Mouse (Mus musculus): ENCODE data around the gene Hilpda. TPM values are rescaled to one million over a fixed set of nuclear protein-coding genes. Genes with fewer than 3 reads are reported as not detected.
A peak's percentile ranks its signal among the peaks of the same experiment; 100 is the strongest.

The Hilpda gene
- 23.4 and 27.4 TPM in 2 replicates for polyA plus RNA-seq (2014; fragmentation: Nextera tagmentation; extraction: Ambion mirVana)

DNA sequence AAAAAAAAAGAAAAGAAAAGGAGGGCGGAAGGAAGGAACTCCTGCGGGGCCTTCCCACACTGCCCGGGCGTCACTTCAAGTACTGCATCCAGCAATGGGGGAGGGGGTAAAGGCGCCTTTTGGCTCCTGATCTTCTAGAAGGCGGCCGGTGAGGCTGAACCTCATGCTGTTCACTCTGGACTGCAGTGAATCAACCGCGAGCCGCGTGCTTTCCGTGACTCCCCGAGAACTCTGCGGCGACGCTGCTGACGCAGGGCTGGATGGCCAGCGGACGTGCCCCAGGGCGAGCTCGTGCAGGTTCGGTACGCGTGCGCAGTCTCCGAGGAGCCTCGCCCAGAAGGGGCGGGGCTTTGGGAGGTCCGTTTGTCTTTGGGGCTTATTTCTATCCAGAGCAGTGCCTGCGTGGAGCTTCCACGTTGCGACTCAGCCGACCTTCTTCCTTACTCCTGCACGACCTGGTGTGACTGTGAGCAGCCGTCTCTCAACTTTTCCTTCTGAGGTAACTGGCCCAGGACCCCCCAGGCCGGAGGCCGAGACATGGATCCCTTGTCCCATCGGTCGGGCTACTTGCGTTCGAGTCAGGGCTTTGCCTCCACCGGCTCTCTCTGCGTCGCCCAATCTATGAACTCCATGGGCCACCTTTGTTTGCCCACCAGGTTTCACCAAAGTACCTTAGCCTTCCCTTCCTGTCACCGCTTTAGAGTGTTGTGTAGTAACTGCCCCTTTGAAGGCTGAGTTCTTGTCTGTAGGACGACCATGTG lies at the start of gene Hilpda:
Gene Hilpda (plus strand): TSS at position 177 of the 761 bp plus-strand sequence.
- peak; percentile 98 for ATAC-seq (replicated peaks; ENCODE audit: insufficient number of reproducible peaks, low FRiP score, low TSS enrichment)
- peaks cover 6% of the 10 kb centered on the region; the same call in 1 of the 2 replicates for H3K4me1 ChIP-seq (ENCODE audit: control insufficient read depth, insufficient read depth, low read length)
- H3K4me2 ChIP-seq, result peak within 1 kb of the TSS; percentile 74
- peak within 1 kb of the TSS; percentile 90 for H3K9ac ChIP-seq (ENCODE audit: low read depth, low read length)
- H3K4me3 ChIP-seq (ENCODE audit: low read depth, low read length), result peak within 1 kb of the TSS; percentile 68
- 0 out of 2 replicates have a peak, but pooled peaks cover 5% of the 10 kb centered on the region for H3K36me3 ChIP-seq (ENCODE audit: control insufficient read depth, insufficient read depth, low read length)
- H3K27ac ChIP-seq (ENCODE audit: low read depth, low read length), result peak within 1 kb of the TSS; percentile 70
- H3K27me3 ChIP-seq (ENCODE audit: control insufficient read depth, insufficient read depth, low read length), result no peaks in the 10 kb centered on the region
- no peaks in the 10 kb centered on the region for H3K9me3 ChIP-seq (replicated peaks; ENCODE audit: control insufficient read depth, low read length)
- WGBS (ENCODE audit: insufficient replicate concordance), result under 1% methylated on average over 46 of the region's 46 CpGs

DNA sequence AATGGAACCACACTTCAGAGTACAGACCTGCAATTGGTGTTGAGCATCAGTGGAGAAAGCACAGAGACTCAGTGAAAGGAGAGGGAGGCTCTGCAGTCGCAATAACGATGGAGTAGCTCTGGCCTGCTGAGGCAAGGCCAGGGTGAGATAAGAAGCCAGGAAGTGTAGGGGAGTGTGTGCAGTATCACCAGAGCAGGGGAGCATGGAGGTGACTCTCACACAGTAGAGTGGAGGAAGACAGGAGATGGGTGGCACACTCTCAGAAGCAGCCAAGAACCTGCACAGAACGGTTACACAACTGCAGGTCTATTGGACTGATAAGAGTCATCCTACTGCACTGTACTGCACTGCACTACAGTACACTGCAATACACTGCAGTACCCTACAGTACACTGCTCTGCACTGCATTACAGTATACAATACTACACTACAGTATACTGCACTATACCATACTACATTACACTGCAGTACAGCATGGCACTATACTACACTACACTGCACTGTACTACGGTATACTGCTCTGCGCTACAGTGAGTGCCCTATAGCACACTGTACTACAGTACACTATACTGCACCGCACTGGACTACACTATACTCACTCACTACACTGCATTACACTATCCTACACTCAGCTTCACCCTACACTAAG lies 42.9 kb upstream of the Hilpda start:
- Histone ChIP-seq H3K27ac (ENCODE audit: low read depth, low read length) (no peak overlapping the region), H3K9me3 (replicated peaks; ENCODE audit: control insufficient read depth, low read length) (no peaks in the 10 kb centered on the region), H3K4me1 (ENCODE audit: control insufficient read depth, insufficient read depth, low read length) (peaks cover 8% of the 10 kb centered on the region; the same call in 1 of the 2 replicates), H3K4me2 (no peak overlapping the region), H3K9ac (ENCODE audit: low read depth, low read length) (no peak overlapping the region), H3K4me3 (ENCODE audit: low read depth, low read length) (no peak overlapping the region), H3K36me3 (ENCODE audit: control insufficient read depth, insufficient read depth, low read length) (no peaks in the 10 kb centered on the region), H3K27me3 (ENCODE audit: control insufficient read depth, insufficient read depth, low read length) (no peaks in the 10 kb centered on the region)
- WGBS (ENCODE audit: insufficient replicate concordance), result 56% methylated on average over 6 of the region's 6 CpGs
- no peak; the same call in 1 of the 2 replicates for ATAC-seq (replicated peaks; ENCODE audit: insufficient number of reproducible peaks, low FRiP score, low TSS enrichment)

DNA sequence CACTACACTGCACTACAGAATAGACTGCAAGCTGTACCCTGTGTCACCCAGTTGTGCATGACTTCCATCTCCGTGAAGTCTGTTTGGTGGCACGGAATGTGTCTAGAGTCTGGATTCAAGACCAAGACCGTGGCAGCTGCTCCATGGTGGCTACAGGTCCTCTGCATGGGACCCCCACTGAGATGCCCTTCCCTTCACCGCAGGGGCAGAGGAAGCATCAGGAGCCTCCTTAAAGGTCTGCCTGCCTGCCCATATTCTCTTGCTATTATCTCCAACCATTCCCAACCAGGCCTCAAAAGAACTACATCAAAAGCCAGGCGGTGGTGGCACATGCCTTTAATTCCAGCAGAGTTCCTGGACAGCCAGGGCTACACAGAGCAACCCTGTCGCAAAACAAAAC lies 41.9 kb upstream of the Hilpda start:
- Histone ChIP-seq H3K27ac (ENCODE audit: low read depth, low read length) (no peak overlapping the region), H3K4me3 (ENCODE audit: low read depth, low read length) (no peak overlapping the region), H3K9me3 (replicated peaks; ENCODE audit: control insufficient read depth, low read length) (no peaks in the 10 kb centered on the region), H3K9ac (ENCODE audit: low read depth, low read length) (no peak overlapping the region), H3K36me3 (ENCODE audit: control insufficient read depth, insufficient read depth, low read length) (no peaks in the 10 kb centered on the region), H3K4me2 (no peak overlapping the region), H3K4me1 (ENCODE audit: control insufficient read depth, insufficient read depth, low read length) (peaks cover 8% of the 10 kb centered on the region; the same call in 1 of the 2 replicates), H3K27me3 (ENCODE audit: control insufficient read depth, insufficient read depth, low read length) (no peaks in the 10 kb centered on the region)
- 0 out of 2 replicates have a peak, but pooled peaks have one; percentile 50 for ATAC-seq (replicated peaks; ENCODE audit: insufficient number of reproducible peaks, low FRiP score, low TSS enrichment)
- WGBS (ENCODE audit: insufficient replicate concordance), result 57% methylated on average over 6 of the region's 6 CpGs

DNA sequence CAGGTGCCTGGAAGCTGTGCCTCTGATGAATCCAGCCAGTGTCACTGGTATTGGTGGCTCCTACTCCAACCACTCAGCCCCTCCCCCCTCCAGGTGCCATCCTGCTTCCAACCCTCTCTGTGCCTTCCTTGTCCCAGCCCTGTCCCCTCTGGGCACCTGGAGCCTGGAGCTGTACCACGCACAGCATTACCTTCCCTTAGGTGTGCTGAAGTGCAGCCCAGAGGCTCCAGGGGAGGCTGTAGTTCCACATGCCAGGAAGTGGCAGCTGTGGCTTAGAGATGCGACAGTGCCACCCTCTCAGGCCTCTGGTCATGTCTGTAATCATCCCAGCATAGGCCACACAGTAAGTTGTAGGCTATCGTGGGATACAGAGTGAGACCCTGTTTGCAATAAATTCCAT lies 40.5 kb upstream of the Hilpda start:
- no peak overlapping the region for H3K4me2 ChIP-seq
- no peaks in the 10 kb centered on the region for H3K9me3 ChIP-seq (replicated peaks; ENCODE audit: control insufficient read depth, low read length)
- H3K27me3 ChIP-seq (ENCODE audit: control insufficient read depth, insufficient read depth, low read length), result no peaks in the 10 kb centered on the region
- peaks cover 8% of the 10 kb centered on the region; the same call in 1 of the 2 replicates for H3K4me1 ChIP-seq (ENCODE audit: control insufficient read depth, insufficient read depth, low read length)
- no peak for ATAC-seq (replicated peaks; ENCODE audit: insufficient number of reproducible peaks, low FRiP score, low TSS enrichment)
- no peaks in the 10 kb centered on the region for H3K36me3 ChIP-seq (ENCODE audit: control insufficient read depth, insufficient read depth, low read length)
- no peak overlapping the region for H3K9ac ChIP-seq (ENCODE audit: low read depth, low read length)
- H3K27ac ChIP-seq (ENCODE audit: low read depth, low read length), result no peak overlapping the region
- 75% methylated on average over 3 of the region's 3 CpGs for WGBS (ENCODE audit: insufficient replicate concordance)
- no peak overlapping the region for H3K4me3 ChIP-seq (ENCODE audit: low read depth, low read length)

DNA sequence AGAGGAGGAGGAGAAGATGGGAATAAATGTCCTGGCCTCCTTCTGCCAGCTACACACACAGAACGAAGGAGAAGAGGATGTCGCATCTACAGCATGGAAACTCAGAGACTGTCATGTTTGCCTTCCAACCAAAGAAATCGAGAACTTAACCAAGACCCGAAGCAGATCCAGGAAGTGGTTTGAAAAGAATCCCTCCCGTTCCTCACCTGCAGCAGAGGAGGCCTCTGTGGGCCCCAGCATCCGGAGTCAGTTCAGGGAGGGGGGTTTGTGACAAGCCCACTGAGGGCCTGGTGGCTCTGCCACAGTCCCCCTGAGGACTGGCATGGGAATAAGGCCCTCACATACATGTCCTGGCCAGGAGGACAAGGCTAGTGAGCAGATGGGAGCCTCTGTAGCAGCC lies 40.0 kb upstream of the Hilpda start:
- Histone ChIP-seq H3K4me2 (no peak overlapping the region), H3K9ac (ENCODE audit: low read depth, low read length) (no peak overlapping the region), H3K27me3 (ENCODE audit: control insufficient read depth, insufficient read depth, low read length) (no peaks in the 10 kb centered on the region), H3K4me3 (ENCODE audit: low read depth, low read length) (no peak overlapping the region), H3K27ac (ENCODE audit: low read depth, low read length) (no peak overlapping the region), H3K9me3 (replicated peaks; ENCODE audit: control insufficient read depth, low read length) (no peaks in the 10 kb centered on the region), H3K4me1 (ENCODE audit: control insufficient read depth, insufficient read depth, low read length) (peaks cover 8% of the 10 kb centered on the region; the same call in 1 of the 2 replicates), H3K36me3 (ENCODE audit: control insufficient read depth, insufficient read depth, low read length) (no peaks in the 10 kb centered on the region)
- WGBS (ENCODE audit: insufficient replicate concordance), result 73% methylated on average over 6 of the region's 6 CpGs
- ATAC-seq (replicated peaks; ENCODE audit: insufficient number of reproducible peaks, low FRiP score, low TSS enrichment), result no peak

DNA sequence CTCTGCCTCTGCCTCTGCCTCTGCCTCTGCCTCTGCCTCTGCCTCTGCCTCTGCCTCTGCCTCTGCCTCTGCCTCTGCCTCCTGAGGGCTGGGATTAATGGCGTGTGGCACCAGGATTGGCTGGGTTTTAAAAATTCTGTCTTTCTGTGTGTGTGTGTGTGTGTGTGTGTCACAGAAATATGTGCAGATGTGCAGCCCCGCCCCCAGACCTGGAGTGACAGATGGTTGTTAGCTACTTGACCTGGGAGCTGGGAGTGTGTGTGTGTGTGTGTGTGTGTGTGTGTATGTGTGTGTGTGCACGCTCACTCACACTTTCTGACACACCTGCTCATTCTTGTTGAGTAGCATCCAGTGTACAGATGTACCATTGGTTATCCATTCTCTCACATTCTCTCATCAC lies 38.6 kb upstream of the Hilpda start:
- Histone ChIP-seq H3K27me3 (ENCODE audit: control insufficient read depth, insufficient read depth, low read length) (no peaks in the 10 kb centered on the region), H3K4me2 (no peak overlapping the region), H3K36me3 (ENCODE audit: control insufficient read depth, insufficient read depth, low read length) (no peaks in the 10 kb centered on the region), H3K4me1 (ENCODE audit: control insufficient read depth, insufficient read depth, low read length) (peaks cover 8% of the 10 kb centered on the region; the same call in 1 of the 2 replicates), H3K4me3 (ENCODE audit: low read depth, low read length) (no peak overlapping the region), H3K9me3 (replicated peaks; ENCODE audit: control insufficient read depth, low read length) (no peaks in the 10 kb centered on the region), H3K27ac (ENCODE audit: low read depth, low read length) (no peak overlapping the region), H3K9ac (ENCODE audit: low read depth, low read length) (no peak overlapping the region)
- no peak for ATAC-seq (replicated peaks; ENCODE audit: insufficient number of reproducible peaks, low FRiP score, low TSS enrichment)
- 71% methylated on average over 3 of the region's 3 CpGs for WGBS (ENCODE audit: insufficient replicate concordance)

DNA sequence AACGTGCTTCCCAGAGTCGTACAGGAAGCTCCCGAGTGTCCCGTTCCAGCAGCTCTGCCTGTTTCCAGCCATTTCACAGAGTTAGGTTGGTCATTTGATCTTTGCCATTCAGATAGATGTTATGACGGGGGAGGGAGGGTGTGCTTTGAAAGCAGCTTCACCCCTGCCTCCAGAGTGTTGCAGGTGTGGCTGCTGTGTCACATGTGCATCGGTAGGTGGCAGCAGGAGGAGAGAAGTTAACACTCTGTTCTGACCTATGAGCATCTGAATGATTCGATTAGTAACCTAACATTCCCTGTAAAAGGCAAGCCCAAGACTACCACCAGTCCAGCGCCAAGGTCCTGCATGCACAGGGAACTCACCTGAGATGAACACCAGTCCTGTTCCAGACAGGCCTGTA lies 38.0 kb upstream of the Hilpda start:
- no peak overlapping the region for H3K9ac ChIP-seq (ENCODE audit: low read depth, low read length)
- H3K9me3 ChIP-seq (replicated peaks; ENCODE audit: control insufficient read depth, low read length), result no peaks in the 10 kb centered on the region
- no peak for ATAC-seq (replicated peaks; ENCODE audit: insufficient number of reproducible peaks, low FRiP score, low TSS enrichment)
- no peaks in the 10 kb centered on the region for H3K36me3 ChIP-seq (ENCODE audit: control insufficient read depth, insufficient read depth, low read length)
- H3K27me3 ChIP-seq (ENCODE audit: control insufficient read depth, insufficient read depth, low read length), result no peaks in the 10 kb centered on the region
- 44% methylated on average over 8 of the region's 8 CpGs for WGBS (ENCODE audit: insufficient replicate concordance)
- H3K4me2 ChIP-seq, result no peak overlapping the region
- peaks cover 5% of the 10 kb centered on the region; the same call in 1 of the 2 replicates for H3K4me1 ChIP-seq (ENCODE audit: control insufficient read depth, insufficient read depth, low read length)
- H3K4me3 ChIP-seq (ENCODE audit: low read depth, low read length), result no peak overlapping the region
- no peak overlapping the region for H3K27ac ChIP-seq (ENCODE audit: low read depth, low read length)

DNA sequence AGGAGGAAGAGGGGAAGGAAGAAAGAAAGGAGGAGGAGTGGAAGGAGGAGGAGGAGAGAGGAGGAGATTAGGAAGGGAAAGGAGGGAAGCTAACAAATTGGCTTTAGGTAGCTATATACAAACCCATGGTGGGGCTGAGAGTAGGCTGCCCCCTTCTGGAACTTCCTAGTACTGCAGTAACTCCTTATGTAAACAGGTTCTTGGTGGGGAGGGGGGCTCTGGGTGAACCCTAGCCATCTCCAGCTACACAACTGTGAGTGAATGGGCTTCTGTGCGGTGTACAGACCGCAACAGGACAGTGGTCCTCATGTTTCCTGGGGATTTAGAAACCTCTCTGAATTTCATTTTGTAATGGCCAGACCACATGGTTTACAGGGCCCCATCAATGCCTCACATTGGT lies 31.5 kb upstream of the Hilpda start:
- ATAC-seq (replicated peaks; ENCODE audit: insufficient number of reproducible peaks, low FRiP score, low TSS enrichment), result no peak
- H3K27me3 ChIP-seq (ENCODE audit: control insufficient read depth, insufficient read depth, low read length), result no peaks in the 10 kb centered on the region
- no peak overlapping the region for H3K4me2 ChIP-seq
- no peaks in the 10 kb centered on the region; the same call in 1 of the 2 replicates for H3K4me1 ChIP-seq (ENCODE audit: control insufficient read depth, insufficient read depth, low read length)
- H3K4me3 ChIP-seq (ENCODE audit: low read depth, low read length), result no peak overlapping the region
- no peak overlapping the region for H3K27ac ChIP-seq (ENCODE audit: low read depth, low read length)
- H3K9me3 ChIP-seq (replicated peaks; ENCODE audit: control insufficient read depth, low read length), result no peaks in the 10 kb centered on the region
- no peaks in the 10 kb centered on the region for H3K36me3 ChIP-seq (ENCODE audit: control insufficient read depth, insufficient read depth, low read length)
- 29% methylated on average over 2 of the region's 2 CpGs for WGBS (ENCODE audit: insufficient replicate concordance)
- H3K9ac ChIP-seq (ENCODE audit: low read depth, low read length), result no peak overlapping the region
